Mouse (Mus musculus): ENCODE data around the gene Camkmt.

DNA sequence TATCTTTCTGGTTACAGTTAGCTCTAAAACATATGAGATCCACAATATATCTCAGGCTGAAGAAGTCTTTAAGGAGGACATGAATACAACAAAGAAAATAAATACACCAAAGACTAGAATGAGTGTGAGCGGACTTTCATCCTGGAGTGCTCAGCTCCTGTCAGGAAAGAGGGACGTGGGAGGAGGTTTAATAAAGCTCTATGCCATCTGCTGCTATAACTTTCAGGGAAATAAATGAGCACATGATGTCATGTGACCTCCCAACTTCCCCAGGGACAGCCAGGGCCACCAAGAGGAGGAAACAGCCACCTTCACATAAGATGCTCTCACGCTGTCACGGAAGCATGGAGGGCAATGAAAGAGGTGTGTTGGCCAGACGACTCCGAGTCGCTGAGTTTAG lies 151.8 kb downstream of the Camkmt start:
- no peak for TF ChIP-seq CTCF (IDR thresholded peaks at IDR 0.05; ENCODE audit: borderline replicate concordance, extremely low read depth, insufficient read depth, insufficient read length)
- no peak for TF ChIP-seq POLR2A (IDR thresholded peaks at IDR 0.05; ENCODE audit: borderline replicate concordance, extremely low read depth, insufficient read depth, insufficient read length, poor library complexity, severe bottlenecking)

Data from brain, embryonic 14.5 days (tissue).